Mouse (Mus musculus): Measurements from ENCODE around the gene Rps27l.

The Rps27l gene

GRCm38 (mm10) chr9:66985377-66985776 is 39.5 kb downstream of the Rps27l start:
- H3K27me3 ChIP-seq (ENCODE audit: control insufficient read depth, insufficient read depth, low read length, poor library complexity, severe bottlenecking), result no peaks in the 10 kb centered on the region
- no peaks in the 10 kb centered on the region for H3K36me3 ChIP-seq (ENCODE audit: control insufficient read depth, insufficient read depth, low read length, poor library complexity, severe bottlenecking)
- DNase-seq (ENCODE audit: low read depth, low spot score), result no peak

GRCm38 (mm10) chr9:66988198-66988887 is 42.5 kb downstream of the Rps27l start:
- Histone ChIP-seq H3K27me3 (ENCODE audit: control insufficient read depth, insufficient read depth, low read length, poor library complexity, severe bottlenecking) (no peaks in the 10 kb centered on the region), H3K36me3 (ENCODE audit: control insufficient read depth, insufficient read depth, low read length, poor library complexity, severe bottlenecking) (no peaks in the 10 kb centered on the region)
- no peak for DNase-seq (ENCODE audit: low read depth, low spot score)

GRCm38 (mm10) chr9:66988888-66989414 is 43.1 kb downstream of the Rps27l start:
- no peak for DNase-seq (ENCODE audit: low read depth, low spot score)
- Histone ChIP-seq H3K36me3 (ENCODE audit: control insufficient read depth, insufficient read depth, low read length, poor library complexity, severe bottlenecking) (no peaks in the 10 kb centered on the region), H3K27me3 (ENCODE audit: control insufficient read depth, insufficient read depth, low read length, poor library complexity, severe bottlenecking) (no peaks in the 10 kb centered on the region)

DNA sequence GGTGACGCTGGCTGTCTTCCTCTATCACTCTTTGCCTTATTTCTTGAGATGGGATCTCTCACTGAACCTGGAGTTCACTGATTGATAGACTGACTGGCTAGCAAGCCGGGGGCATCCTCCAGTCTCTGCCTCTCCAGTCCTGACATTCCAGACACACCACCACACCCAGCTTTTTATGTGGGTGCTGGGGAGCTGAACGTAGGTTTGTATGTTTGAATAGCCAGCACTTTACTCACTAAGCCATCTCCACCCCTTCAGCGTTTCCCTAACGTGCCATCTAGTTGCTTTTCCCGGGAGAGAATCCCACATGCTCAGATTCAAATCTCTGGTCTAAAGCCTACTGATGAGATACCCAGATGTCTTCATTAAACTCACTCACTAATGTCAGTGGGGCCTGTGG is 43.7 kb downstream of the Rps27l start:
- no peaks in the 10 kb centered on the region for H3K36me3 ChIP-seq (ENCODE audit: control insufficient read depth, insufficient read depth, low read length, poor library complexity, severe bottlenecking)
- no peaks in the 10 kb centered on the region for H3K27me3 ChIP-seq (ENCODE audit: control insufficient read depth, insufficient read depth, low read length, poor library complexity, severe bottlenecking)
- DNase-seq (ENCODE audit: low read depth, low spot score), result no peak

DNA sequence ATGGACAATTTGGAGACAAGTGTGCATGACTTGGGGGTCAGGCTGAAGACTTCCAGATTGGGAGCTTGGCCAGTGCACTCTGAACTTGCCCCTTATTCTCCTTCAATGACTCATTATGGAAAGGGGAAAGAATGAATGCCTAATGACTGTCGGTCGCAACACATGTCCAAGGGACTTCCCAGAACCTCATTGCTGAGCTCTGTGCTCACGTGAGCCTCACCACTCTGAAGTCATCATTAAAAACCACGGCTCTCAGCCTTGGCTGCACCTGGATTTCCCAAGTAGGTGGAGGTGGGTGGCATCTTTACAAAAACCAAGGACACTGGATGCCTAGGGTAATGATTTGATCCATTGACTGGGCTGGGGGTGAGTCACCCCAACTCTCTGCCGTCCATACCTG is 44.2 kb downstream of the Rps27l start:
- DNase-seq (ENCODE audit: low read depth, low spot score), result peak; percentile 23
- Histone ChIP-seq H3K36me3 (ENCODE audit: control insufficient read depth, insufficient read depth, low read length, poor library complexity, severe bottlenecking) (no peaks in the 10 kb centered on the region), H3K27me3 (ENCODE audit: control insufficient read depth, insufficient read depth, low read length, poor library complexity, severe bottlenecking) (no peaks in the 10 kb centered on the region)

- H3K27me3 ChIP-seq (ENCODE audit: control insufficient read depth, insufficient read depth, low read length, poor library complexity, severe bottlenecking), result no peaks in the 10 kb centered on the region
- H3K36me3 ChIP-seq (ENCODE audit: control insufficient read depth, insufficient read depth, low read length, poor library complexity, severe bottlenecking), result no peaks in the 10 kb centered on the region
- DNase-seq (ENCODE audit: low read depth, low spot score), result no peak
Measured at GRCm38 (mm10) chr9:66991021-66991749, 45.3 kb downstream of the Rps27l start.

GRCm38 (mm10) chr9:66991750-66992410 is 46.0 kb downstream of the Rps27l start:
- Histone ChIP-seq H3K27me3 (ENCODE audit: control insufficient read depth, insufficient read depth, low read length, poor library complexity, severe bottlenecking) (no peaks in the 10 kb centered on the region), H3K36me3 (ENCODE audit: control insufficient read depth, insufficient read depth, low read length, poor library complexity, severe bottlenecking) (no peaks in the 10 kb centered on the region)
- DNase-seq (ENCODE audit: low read depth, low spot score), result no peak

All from splenic B cell, adult 2 months (primary cell).